Comparison of ENCODE assay signal across 20 mouse cellular contexts in genomic region chr12:4534252-4534651, GRCm38 (mm10). TPM values are rescaled to one million over a fixed set of nuclear protein-coding genes. Genes with fewer than 3 reads are reported as not detected.
"Had no signal": no experiment of that assay in that cellular context is flagged by ENCODE, and none has a peak within 500 bp of the region (broad histone marks: within the 10 kb centered on the region; RNA-seq: fewer than 3 reads in every experiment).

No protein-coding gene starts in this region.

- H3K36me3 ChIP-seq: limb, embryonic 15.5 days; liver, embryonic 13.5 days; midbrain, embryonic 10.5 days; neural tube, embryonic 12.5 days had no signal

- H3K9me3 ChIP-seq: limb, embryonic 15.5 days; liver, embryonic 13.5 days had no signal

- H3K4me3 ChIP-seq: limb, embryonic 15.5 days; liver, embryonic 13.5 days; midbrain, embryonic 10.5 days; myocyte; neural tube, embryonic 12.5 days had no signal

- DNase-seq: kidney, adult 18-20 months; kidney, postnatal 10 days; kidney, postnatal 4 days; liver, embryonic 13.5 days; lung, embryonic 14.5 days; lung, postnatal 14 days; midbrain, embryonic 14.5 days; thymus, postnatal 14 days had no signal

- H3K4me2 ChIP-seq: limb, embryonic 15.5 days; liver, embryonic 13.5 days; lung, embryonic 14.5 days; neural tube, embryonic 12.5 days had no signal

- H3K9ac ChIP-seq: limb, embryonic 15.5 days; liver, embryonic 13.5 days; lung, embryonic 14.5 days; neural tube, embryonic 12.5 days had no signal

- H3K27me3 ChIP-seq: limb, embryonic 15.5 days; liver, embryonic 13.5 days; neural tube, embryonic 12.5 days had no signal

- H3K4me1 ChIP-seq: limb, embryonic 15.5 days; midbrain, embryonic 10.5 days; neural tube, embryonic 12.5 days had no signal

- H3K27ac ChIP-seq: limb, embryonic 15.5 days; liver, embryonic 13.5 days; midbrain, embryonic 10.5 days; neural tube, embryonic 12.5 days; stomach, postnatal 0 days had no signal

RNA-seq across cellular contexts. Expression of gene Gm3625, which starts 58.5 kb away (rescaled TPM):
- total RNA-seq: layer of hippocampus, adult 8-10 months; layer of hippocampus, postnatal 14 days; left cerebral cortex, adult 18-20 months; left cerebral cortex, postnatal 25 days; neutrophil, adult 5-6 weeks had no signal
- polyA plus RNA-seq: kidney, embryonic 14.5 days; limb, embryonic 11.5 days; limb, embryonic 15.5 days; liver, embryonic 13.5 days; lung, embryonic 14.5 days; midbrain, embryonic 10.5 days; midbrain, embryonic 14.5 days; myocyte; neural tube, embryonic 12.5 days; stomach, postnatal 0 days had no signal
